Mouse (Mus musculus): Measurements from ENCODE around the gene Tlr9.

Tlr9 gene

DNA sequence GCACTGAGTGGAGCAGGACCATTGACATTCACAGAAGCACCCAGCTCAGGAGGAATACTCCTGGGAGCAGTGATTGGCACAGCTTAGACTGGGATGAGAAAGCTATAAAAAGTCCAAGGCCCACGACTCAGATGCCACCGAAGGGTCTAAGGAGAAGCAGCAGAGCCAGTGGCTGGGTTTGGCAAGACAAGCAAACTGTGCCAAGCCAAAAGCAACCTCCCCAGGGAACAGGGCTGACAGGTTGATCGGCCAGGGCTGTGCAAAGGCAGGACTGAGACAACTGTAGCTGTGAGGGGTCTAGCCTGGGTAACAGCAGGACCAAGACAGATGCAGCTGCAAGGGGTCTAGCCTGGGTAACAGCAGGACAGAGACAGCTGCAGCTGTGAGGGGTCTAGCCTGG lies 10.6 kb downstream of the Tlr9 start:
- in situ Hi-C loops (cut with MseI, MboI) = no loop called here

DNA sequence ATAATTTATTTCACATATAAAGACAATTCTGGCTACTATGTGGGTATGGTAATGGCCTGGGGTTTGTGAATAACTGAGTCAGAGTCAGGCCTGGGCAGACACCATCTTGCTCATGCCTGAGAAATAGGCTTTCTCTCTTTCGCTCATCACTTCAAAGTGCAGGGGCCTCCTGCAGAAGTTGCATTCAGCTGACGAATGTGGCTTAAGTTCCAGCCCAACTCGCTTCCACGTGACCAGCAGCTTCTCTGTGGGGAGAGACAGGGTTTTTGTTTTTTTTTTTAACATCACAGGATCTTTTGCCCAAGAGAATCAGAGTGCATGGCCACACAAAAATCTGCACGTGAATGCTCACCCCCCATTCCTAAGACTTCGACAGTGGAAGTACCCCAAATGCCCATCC lies 11.6 kb downstream of the Tlr9 start:
- in situ Hi-C loops (cut with MseI, MboI) = no loop called here

DNA sequence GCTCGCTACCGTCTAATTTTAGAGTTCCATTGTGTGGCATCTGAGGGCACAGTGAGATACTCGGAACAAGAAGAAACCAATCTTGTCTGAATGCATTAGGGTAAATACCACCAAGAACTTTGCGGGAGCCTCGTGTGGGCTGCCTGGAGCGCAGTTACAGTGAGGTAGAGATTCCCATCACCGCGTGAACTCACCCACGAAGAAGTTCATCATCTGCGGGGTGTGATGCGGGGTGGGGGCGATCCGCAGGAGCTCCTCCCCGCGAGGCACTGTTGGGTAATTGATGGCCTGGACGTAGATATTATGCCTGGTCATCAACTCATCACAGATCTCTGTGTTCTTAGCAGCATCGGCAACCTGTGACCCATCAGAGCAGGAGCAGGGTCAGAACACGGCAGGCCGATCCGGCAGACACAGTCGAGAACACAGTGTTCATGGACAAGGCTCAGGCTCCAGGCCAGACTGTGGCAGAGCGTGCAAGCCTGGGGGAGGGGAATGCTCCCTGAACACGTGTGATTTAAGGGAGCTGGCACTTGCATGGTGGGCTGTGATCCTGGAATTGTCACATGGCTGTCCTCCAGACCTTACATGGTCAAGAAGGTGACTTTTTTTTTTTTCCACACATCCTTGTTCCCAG lies 12.9 kb downstream of the Tlr9 start:
- in situ Hi-C loops (cut with MseI, MboI) = no loop called here

DNA sequence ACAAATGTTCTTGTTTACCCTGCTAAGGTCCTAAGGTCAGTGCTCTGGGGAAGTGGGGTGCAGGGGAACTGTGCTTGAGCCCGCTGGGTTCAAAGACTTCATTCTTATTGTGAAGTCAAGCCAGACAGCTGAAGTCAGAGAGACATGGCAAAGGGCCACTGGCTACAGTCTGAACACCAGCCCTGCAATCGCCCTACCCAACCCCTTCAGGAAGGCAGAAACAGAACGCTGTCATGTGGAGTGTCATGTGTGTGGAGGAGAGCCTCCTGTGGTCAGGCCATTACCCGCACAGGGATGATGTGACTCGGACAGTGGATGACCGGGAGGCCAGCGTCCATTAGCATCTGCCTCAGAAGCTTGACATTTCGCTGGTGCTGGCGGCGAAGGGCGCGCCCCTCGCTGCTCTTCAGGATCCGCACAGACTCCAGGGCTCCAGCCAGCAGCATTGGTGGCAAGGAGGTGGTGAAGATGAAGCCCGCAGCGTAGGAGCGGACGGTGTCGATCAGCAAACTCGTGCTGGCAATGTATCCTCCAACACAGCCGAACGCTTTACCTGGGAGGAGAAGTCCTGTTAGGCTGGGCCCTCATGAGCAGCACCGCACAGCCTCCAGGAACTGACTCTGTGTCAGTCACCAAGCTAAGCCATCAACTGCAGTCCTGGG lies 13.9 kb downstream of the Tlr9 start:
- in situ Hi-C loops (cut with MseI, MboI) = no loop called here

DNA sequence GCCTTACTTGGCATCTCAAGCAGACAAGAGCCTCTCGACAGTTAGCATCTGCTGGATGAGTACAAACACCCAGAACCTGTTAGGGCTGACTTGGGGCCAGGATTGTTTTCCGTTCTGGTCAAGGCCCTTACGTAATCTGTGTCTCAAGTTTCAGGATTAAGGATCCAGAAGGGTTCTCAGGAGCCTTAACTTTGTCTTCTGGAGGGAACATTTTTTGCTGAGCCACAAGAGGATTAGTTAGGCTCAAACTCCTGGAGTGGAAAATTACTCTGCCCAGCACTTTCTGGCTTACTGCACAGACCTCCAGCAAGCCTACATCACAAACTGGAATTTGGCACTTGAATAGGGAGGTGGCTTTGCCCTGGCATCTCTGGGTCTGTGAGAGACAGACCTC lies 14.4 kb downstream of the Tlr9 start:
- in situ Hi-C loops (cut with MseI, MboI) = no loop called here

DNA sequence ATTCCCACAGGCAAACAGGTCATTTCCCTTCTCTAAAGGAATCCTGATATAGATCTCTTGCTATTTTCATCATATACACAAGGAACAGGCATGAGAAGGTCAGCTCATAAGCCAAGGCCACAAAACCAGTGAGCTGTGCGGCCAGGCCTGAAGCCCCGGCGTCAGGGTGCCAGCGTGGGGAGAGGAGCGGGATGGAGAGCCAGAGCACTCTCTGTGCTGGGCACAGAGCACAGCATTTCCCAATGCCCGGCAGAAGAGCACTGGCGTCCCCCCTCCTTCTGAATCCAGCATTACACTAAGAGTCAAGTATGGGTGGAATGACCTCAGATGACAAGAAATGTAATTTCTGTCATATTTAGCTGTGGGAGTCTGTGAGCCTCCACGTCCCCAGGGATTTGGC lies 15.0 kb downstream of the Tlr9 start:
- in situ Hi-C loops (cut with MseI, MboI) = no loop called here

DNA sequence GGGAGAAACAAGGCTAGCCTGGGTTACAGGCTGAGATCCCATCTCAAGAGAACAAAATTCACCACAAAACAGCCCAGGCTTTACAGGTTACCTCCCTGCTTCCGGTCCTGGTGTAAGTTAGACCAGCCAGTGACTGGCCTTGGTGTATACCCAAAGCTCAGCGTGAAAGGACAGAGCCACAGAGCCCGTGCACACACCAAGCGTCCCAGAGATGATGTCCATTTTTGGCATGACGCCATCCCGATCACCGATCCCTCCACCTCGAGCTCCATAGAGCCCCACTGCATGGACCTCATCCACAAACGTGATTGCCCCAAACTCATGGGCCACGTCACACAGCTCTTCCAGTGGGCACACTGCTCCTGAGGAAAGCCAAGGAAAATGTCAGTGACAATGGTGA lies 15.5 kb downstream of the Tlr9 start:
- in situ Hi-C loops (cut with MseI, MboI) = no loop called here

DNA sequence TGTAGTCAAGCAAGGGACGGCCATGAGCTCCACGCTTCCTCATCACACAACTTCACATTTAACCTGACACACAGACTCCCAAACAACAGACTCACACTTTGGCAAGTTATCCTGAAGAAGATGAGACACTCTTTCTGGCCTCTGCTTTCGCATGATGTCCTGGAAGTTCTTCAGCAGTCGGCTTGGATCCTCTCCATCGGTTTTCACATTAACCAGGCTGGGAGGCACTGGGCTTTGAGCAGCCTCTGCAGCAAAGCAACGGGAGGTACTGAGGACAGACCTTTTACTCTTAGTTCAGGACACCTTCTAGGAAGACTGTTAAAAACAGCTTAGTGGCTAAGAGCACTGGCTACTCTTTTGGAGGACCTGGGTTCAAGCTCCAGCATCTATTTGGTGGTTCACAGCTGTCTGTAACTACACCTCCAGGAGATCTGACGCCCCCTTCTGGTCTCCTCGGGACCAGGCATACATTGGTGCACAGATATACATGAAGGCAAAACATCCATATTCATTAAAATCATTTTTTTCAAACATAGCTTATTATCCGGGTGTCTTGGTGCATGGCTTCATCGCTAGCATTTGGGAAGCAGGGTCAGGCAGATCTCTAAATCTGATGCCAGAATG lies 19.3 kb downstream of the Tlr9 start:
- in situ Hi-C loops (cut with MseI, MboI) = no loop called here

DNA sequence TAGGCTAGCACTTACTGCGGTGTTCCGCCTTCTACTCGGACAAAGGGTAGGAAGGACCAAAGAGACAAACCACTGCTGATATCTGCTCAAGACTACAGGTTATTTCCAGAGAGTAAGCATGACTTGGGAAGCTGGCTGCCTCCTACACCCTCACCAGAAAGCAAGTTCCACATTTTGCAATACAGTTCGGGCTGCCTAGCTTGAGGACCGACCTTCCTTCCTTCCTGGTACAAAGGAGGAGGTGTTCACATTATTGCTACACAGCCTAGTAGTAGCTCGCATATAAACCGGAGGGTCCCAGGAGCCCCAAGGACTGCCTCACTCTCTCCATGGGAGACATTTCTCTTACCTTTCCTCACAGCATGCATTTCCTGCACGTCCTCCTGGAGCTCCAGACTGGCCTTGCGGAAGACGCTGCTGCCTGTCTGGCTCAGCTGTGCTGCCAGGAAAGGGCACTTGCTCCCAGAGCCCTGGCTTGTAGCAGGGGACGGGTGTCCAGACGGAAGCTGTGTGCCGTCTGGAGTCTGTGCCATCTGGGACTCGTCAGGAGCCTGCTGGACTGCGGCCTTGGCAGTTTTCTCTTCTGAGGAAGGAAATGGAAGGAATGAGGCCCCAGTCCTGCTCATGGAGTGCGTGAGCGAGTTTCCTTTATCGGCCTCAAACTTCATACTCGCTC lies 20.6 kb downstream of the Tlr9 start:
- in situ Hi-C loops (cut with MseI, MboI) = no loop called here

DNA sequence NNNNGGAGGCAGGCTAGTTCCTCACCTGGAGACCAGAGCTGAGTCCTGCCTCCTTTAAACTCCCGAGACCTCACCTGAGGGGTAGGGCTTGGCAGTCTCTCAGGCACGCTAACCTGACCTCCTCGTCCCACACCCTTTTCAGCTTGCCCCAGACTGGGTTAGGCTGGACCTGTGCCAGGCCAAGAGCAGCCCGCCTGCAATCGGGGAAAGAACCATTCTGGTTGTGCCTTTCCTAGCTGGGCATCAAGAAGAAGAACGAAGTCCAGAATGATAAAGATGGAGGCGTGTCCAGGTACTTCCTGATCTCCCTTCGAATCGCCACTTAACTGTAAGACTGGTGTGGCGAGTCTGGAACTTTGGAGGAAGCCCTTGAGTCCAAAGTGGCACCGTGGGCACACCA lies 27.2 kb downstream of the Tlr9 start:
- in situ Hi-C loops (cut with MseI, MboI) = no loop called here

DNA sequence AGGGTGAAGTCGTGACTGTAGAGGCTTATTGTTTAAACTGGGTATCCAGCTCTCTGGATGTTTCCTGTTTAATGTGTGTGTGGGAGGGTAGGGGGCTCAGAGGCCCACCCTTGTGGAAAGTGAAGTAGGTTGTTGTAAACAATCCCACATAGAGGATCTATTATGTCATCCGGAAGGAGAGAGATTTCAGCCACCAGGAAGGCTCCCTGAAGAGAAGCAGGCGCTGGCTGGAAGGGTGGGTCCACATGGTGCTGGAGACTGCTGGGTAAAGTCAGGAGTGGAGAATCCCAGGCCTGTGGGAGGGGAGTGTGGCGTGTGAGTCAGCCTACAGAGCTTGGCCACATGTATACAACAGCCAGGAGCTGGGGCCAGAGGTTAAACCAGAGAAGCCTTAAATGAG lies 27.8 kb downstream of the Tlr9 start:
- in situ Hi-C loops (cut with MseI, MboI) = no loop called here

DNA sequence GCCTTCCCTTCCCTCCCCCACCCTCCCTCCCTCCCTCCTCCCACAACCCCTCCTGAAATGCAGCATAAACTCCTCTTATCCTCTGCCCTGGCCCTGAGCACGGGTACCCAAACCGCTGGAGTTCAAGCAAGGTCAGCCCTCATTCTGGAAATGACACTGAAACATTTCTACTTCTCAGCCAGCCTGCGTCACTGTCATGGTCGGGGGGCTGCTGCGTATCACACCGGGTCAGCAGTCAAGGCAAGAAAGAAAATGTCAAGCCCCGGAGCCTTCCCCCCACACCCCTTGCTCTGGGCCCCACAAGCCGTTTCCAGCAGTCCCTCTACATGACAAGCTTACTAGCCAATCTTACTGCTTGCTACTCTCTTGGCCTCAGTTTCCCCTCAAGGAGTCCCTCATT lies 28.7 kb downstream of the Tlr9 start:
- in situ Hi-C loops (cut with MseI, MboI) = no loop called here

DNA sequence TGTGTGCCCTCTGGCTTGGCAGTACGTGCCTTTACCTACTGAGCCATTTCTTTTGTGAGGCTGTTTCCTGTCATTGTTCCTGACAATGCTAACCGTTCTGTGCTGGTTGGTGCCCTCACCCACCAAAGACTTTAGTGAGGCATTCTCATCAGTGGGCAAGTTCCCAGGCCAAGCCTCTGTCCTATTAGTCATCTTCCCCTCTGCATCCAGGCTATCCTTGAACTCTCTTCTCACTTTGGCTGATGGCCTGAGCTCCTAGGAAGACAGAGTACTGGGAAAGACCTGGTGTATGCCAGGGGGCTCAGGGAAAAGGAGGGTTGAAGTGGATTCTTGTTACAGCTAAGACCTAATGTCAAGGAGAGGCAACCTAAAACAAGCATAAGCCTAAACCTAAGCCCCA lies 31.6 kb downstream of the Tlr9 start:
- in situ Hi-C loops (cut with MseI, MboI) = no loop called here

DNA sequence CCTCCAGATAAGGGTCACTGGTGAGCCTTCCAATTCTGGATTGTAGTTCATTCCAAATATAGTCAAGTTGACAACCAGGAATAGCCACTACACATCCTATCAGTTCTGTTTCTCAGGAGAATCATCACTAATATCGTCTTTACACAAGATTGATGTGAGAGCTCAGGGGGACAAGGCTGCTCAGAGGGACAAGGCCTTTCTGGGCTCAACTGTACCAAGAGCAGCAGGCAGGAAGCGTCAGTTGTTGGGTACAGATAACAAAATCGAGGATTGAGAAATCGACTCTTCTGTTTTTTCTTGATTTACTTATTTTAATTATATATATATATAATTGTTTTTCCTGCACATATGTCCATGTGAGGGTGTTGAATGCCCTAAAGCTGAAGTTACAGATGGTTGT lies 36.0 kb downstream of the Tlr9 start:
- in situ Hi-C loops (cut with MseI, MboI) = no loop called here

DNA sequence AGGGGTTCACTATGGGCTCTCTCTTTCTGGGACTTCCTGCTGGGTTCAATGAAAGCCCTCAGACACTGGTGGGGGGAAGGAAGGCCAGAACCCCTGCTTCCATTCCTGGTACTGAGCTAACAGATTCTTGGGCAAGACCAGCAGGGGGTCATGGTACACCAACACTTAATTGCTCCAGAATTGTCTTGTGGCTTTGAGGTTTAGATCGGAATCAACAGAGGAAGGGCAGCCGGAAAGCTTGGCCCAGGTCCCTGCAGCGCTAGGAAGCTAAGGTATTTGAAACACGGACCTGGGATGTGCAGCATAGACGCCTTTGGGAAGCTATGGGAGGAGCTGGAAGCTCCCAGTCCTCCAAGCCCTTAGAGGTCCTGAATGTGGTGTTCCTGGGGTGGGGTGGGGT lies 36.6 kb downstream of the Tlr9 start:
- in situ Hi-C loops (cut with MseI, MboI) = no loop called here

DNA sequence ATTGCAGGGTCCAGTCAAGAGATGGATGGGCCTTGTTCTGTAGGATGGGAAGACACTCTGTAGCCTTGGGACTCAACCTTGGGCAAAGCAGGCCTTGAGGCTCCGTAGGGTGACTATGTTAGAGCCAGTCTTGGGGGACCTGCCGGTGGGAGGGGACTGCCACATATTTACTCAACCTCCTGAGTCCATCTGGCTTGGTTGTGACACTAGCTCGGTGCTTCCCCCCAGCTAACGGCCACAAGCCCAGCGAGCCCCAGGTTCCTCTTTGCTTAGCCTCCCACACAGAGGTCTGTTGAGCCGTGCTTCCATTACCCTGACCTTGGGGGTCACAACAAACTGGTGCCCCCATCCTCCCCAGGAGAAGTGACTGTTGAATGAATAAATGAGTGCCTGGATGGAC lies 38.7 kb downstream of the Tlr9 start:
- in situ Hi-C loops (cut with MseI, MboI) = no loop called here

DNA sequence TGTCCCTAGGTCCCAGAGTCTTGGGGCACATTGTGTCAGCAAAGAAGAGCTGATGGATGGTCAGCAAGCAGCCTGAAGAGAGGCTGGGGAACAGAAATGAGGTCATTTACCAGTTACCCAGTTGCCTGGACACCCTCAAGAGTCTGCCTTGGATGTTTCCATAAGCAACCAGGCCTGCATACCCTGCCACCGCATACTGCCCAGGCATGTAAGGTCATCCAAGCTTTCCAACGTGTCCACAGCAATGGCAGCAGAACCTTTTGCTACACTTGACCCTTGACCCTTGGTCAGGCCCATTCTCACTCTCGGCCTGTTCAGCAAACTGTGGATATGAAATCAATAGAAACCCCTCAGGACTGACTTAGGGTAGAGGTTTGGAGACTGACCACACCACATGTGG lies 39.1 kb downstream of the Tlr9 start:
- in situ Hi-C loops (cut with MseI, MboI) = no loop called here

DNA sequence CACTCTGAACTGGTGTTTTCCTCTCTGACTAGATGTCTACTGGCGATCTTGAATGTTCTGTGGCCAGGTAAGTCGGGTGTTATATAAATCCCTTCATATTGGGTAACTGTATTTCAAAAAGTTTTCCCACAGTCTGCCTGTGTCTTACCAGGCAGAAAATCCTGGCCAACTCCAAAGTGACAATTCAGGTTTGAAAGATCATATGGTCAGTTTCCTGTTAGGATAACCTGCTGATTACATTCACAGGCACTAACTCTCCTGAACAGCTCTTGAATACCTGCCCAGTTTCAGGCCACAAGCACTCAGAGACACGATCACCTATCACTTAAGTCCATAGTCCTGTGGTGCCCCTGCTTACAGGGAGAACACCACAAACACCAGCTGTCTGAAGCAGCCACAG lies 39.7 kb downstream of the Tlr9 start:
- in situ Hi-C loops (cut with MseI, MboI) = no loop called here

DNA sequence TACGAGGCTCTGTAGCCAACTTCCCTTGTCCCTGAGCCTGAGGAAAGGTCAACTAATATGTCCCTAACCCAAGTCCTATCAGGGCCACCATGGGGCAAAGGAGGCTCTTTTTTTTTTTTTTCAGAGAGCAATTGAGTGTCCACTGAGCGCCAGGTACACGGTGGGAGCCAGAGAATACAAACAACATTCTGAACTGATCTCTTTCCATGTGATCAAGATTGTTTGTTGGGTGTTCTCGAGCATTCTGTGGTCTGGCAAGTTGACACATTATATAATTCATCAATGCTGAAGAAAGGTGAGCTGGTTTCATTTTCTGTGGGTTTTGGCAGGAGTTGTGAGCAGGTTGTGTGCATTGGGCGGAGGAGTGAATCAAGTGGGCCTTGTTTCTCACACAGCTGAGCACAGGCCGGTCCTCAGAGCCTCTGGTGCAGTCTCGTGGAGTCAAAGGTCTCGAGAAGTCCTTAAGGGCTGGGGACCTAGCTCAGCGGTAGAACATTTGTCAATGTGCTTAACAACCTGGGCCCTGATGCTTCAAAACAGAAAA lies 41.1 kb downstream of the Tlr9 start:
- in situ Hi-C loops (cut with MseI, MboI) = no loop called here

DNA sequence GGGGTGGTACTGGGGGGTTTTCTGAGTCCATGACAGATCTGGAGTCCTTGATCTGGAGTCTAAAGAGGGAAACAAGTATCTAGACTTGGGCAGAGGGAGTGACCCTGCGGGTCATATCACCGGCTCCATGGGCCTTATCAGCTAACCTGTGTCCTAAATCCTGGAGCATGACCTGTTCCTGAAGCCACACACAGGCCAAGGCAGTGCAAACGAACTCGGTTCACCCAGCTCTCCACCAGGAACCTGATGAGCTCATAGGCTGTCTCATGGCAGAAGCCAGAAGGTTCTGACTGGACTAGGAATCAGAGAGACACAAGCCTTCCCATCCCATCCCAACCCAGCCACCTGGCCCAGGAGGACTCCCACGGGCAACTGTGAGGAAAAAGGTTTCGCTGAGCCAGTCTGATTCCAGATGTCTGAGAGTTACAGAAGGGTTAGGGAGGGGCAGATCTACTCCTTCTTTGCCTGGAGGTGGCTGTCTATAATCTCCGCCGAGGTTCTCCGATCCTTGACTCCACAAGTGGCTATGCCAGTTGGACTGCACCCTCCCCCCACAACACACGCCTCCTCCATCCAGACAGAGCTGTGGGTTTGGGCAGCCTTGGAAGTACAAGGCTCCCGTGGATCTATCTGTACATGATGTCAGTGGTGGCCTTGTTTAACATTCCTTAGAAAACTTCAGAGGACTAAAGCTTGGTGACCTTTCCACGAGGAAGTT lies 43.1 kb downstream of the Tlr9 start:
- in situ Hi-C loops (cut with MseI, MboI) = no loop called here

DNA sequence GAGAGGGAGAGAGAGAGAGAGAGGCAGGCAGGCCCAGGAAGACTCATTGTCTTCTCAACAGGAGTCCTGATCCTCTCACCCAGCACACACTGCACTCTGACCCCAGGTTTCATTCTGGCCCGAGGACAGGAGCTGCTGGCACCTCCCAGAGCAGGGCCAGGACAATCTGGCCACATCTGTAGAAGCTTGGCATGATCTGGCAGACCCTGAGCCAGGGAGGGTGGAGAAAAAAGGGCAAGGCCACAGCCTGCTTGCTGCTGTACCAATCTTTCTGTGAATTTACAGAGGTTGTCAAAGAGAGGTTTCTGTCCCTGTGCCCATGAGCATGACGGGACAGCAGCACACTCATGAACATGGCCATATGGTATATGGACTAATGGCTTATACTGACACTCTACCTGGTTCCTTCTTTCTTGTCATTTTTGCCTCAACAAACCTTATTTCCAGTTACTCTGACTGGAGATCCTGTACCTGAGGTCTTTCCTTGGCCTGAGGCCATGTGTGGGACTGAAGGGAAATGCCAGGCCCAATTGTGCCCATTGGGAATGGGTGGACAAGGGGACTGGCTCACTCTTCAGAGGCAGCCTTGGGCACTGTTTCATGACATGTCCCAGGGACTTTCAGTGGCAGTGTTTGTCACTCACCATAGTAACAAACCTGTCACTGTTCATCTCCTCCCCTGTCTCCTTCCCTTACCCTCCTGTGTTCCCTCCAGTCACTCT lies 44.7 kb downstream of the Tlr9 start:
- in situ Hi-C loops (cut with MseI, MboI) = no loop called here

Measured in mouse trophoblast stem cell (cell line).